ENCODE assay signal across 7 mouse cellular contexts in genomic region chr9:53705992-53706696, GRCm38 (mm10). TPM values are rescaled to one million over a fixed set of nuclear protein-coding genes. Genes with fewer than 3 reads are reported as not detected.
DNase-seq lines count a peak whose midpoint lies in the region; ATAC-seq and TF ChIP-seq lines count a peak whose summit lies in the region.

TSS of gene Rab39 (minus strand) at chr9:53706232.

- H3K9ac ChIP-seq in embryonic facial prominence, embryonic 11.5 days (replicated peaks; ENCODE audit: low read length): peak within 1 kb of the TSS; percentile 47
- no peak within 1 kb of the TSS for H3K9ac ChIP-seq in limb, embryonic 11.5 days (ENCODE audit: low read length)
- H3K9ac ChIP-seq in midbrain, embryonic 13.5 days (replicated peaks): peak within 1 kb of the TSS; percentile 73

- H3K4me2 ChIP-seq in embryonic facial prominence, embryonic 11.5 days (ENCODE audit: low read depth, low read length): peak within 1 kb of the TSS; percentile 89
- peak within 1 kb of the TSS; percentile 91 for H3K4me2 ChIP-seq in limb, embryonic 11.5 days (ENCODE audit: low read depth, severe bottlenecking)
- H3K4me2 ChIP-seq in midbrain, embryonic 13.5 days (replicated peaks): peak within 1 kb of the TSS; percentile 79

- peak within 1 kb of the TSS; percentile 52 for H3K4me3 ChIP-seq in embryonic facial prominence, embryonic 11.5 days (ENCODE audit: low read depth, low read length)
- peak within 1 kb of the TSS; percentile 40 for H3K4me3 ChIP-seq in limb, embryonic 11.5 days (ENCODE audit: low read depth, low read length)
- H3K4me3 ChIP-seq in midbrain, embryonic 13.5 days (replicated peaks): peak within 1 kb of the TSS; percentile 74
- H3K4me3 ChIP-seq in small intestine, adult 2 months (ENCODE audit: low read depth, low read length): peak within 1 kb of the TSS; percentile 69

- H3K27me3 ChIP-seq in embryonic facial prominence, embryonic 11.5 days (ENCODE audit: control insufficient read depth, insufficient read depth, low read length): no peaks in the 10 kb centered on the region
- H3K27me3 ChIP-seq in limb, embryonic 11.5 days (ENCODE audit: control insufficient read depth, insufficient read depth, low read length): no peaks in the 10 kb centered on the region
- H3K27me3 ChIP-seq in midbrain, embryonic 13.5 days: no peaks in the 10 kb centered on the region
- peaks cover 16% of the 10 kb centered on the region for H3K27me3 ChIP-seq in small intestine, adult 2 months (ENCODE audit: control insufficient read depth, insufficient read depth, low read length)

- TF ChIP-seq CTCF in small intestine, adult 2 months (IDR thresholded peaks at IDR 0.05; ENCODE audit: extremely low read depth, insufficient read length, insufficient replicate concordance, low read depth, low read length): no peak

- under 1% methylated on average over 48 of the region's 49 CpGs for WGBS in embryonic facial prominence, embryonic 11.5 days
- under 1% methylated on average over 47 of the region's 49 CpGs for WGBS in limb, embryonic 11.5 days
- under 1% methylated on average over 47 of the region's 49 CpGs for WGBS in midbrain, embryonic 13.5 days
- 2% methylated on average over 47 of the region's 49 CpGs for WGBS in small intestine, adult 2 months

- H3K9me3 ChIP-seq in embryonic facial prominence, embryonic 11.5 days (replicated peaks; ENCODE audit: control insufficient read depth, low read length): no peaks in the 10 kb centered on the region
- no peaks in the 10 kb centered on the region for H3K9me3 ChIP-seq in limb, embryonic 11.5 days (ENCODE audit: control insufficient read depth, low read length)
- H3K9me3 ChIP-seq in midbrain, embryonic 13.5 days: no peaks in the 10 kb centered on the region

- no peaks in the 10 kb centered on the region for H3K36me3 ChIP-seq in embryonic facial prominence, embryonic 11.5 days (replicated peaks; ENCODE audit: control insufficient read depth, insufficient read depth, low read depth, low read length)
- no peaks in the 10 kb centered on the region for H3K36me3 ChIP-seq in limb, embryonic 11.5 days (ENCODE audit: control insufficient read depth, insufficient read depth, low read length)
- no peaks in the 10 kb centered on the region for H3K36me3 ChIP-seq in midbrain, embryonic 13.5 days
- H3K36me3 ChIP-seq in small intestine, adult 2 months (ENCODE audit: control insufficient read depth, insufficient read depth, low read length): no peaks in the 10 kb centered on the region

- ATAC-seq in embryonic facial prominence, embryonic 11.5 days (replicated peaks; ENCODE audit: insufficient number of reproducible peaks, low FRiP score, low TSS enrichment, low read depth): peak; percentile 96
- peak; percentile 91 for ATAC-seq in limb, embryonic 11.5 days (ENCODE audit: insufficient number of reproducible peaks, low FRiP score, low TSS enrichment, low read depth)
- peak; percentile 96 for ATAC-seq in midbrain, embryonic 13.5 days

- H3K27ac ChIP-seq in embryonic facial prominence, embryonic 11.5 days (replicated peaks; ENCODE audit: low read depth, low read length): no peak within 1 kb of the TSS
- no peak within 1 kb of the TSS for H3K27ac ChIP-seq in limb, embryonic 11.5 days (replicated peaks; ENCODE audit: low read depth, low read length)
- H3K27ac ChIP-seq in midbrain, embryonic 13.5 days: peak within 1 kb of the TSS; percentile 64; the same call in 1 of the 2 replicates
- peak within 1 kb of the TSS; percentile 41 for H3K27ac ChIP-seq in small intestine, adult 2 months (ENCODE audit: insufficient read depth, low read depth, low read length)

- H3K4me1 ChIP-seq in embryonic facial prominence, embryonic 11.5 days (ENCODE audit: control insufficient read depth, insufficient read depth, low read length): no peaks in the 10 kb centered on the region; the same call in 1 of the 2 replicates
- H3K4me1 ChIP-seq in limb, embryonic 11.5 days (ENCODE audit: control insufficient read depth, insufficient read depth, low read length): no peaks in the 10 kb centered on the region
- H3K4me1 ChIP-seq in midbrain, embryonic 13.5 days (replicated peaks): peaks cover 10% of the 10 kb centered on the region
- H3K4me1 ChIP-seq in small intestine, adult 2 months (ENCODE audit: control insufficient read depth, insufficient read depth, insufficient read length, low read length): peaks cover 11% of the 10 kb centered on the region

- DNase-seq in adrenal gland, postnatal 25 days: peak; percentile 76
- peak; percentile 94 for DNase-seq in embryonic facial prominence, embryonic 11.5 days (ENCODE audit: low spot score)
- peak; percentile 98 for DNase-seq in heart, adult 11 months
- DNase-seq in kidney, adult 18-20 months: peak; percentile 56
- DNase-seq in limb, embryonic 11.5 days (ENCODE audit: low spot score): peak; percentile 97

- TF ChIP-seq POLR2A in small intestine, adult 2 months (IDR thresholded peaks at IDR 0.05; ENCODE audit: low read depth, low read length): no peak

RNA-seq across cellular contexts. Expression of gene Rab39, which starts in this region (rescaled TPM):
- 0.64 and 1.00 TPM in 2 replicates for total RNA-seq in adrenal gland, postnatal 25 days (2021)
- 1.7 TPM in 2 replicates for polyA plus RNA-seq in embryonic facial prominence, embryonic 11.5 days (2014; fragmentation: Nextera tagmentation; extraction: Ambion mirVana)
- polyA plus RNA-seq in limb, embryonic 11.5 days (2014; fragmentation: Nextera tagmentation; extraction: Ambion mirVana): 0.57 and 0.59 TPM in 2 replicates
- polyA plus RNA-seq in midbrain, embryonic 13.5 days (2015; fragmentation: Nextera tagmentation; extraction: Ambion mirVana): 3.2 and 3.6 TPM in 2 replicates
- 0.05 TPM in 1 of 2 replicates, not detected in the other for polyA plus RNA-seq in small intestine, adult 2 months (2012; rRNA removed)

Comparison
In these comparisons a context has a peak if more than half of its experiments do, and no peak if none do; other contexts are left out.
1. Peak in DNase-seq in adrenal gland, postnatal 25 days; RNA of the gene not detected or under 1 TPM.
2. Peak in DNase-seq, ATAC-seq, H3K4me3 ChIP-seq and H3K4me2 ChIP-seq in limb, embryonic 11.5 days; RNA of the gene not detected or under 1 TPM.
3. H3K27ac ChIP-seq: peak in midbrain, embryonic 13.5 days (single experiment) and small intestine, adult 2 months (single experiment); none in embryonic facial prominence, embryonic 11.5 days (single experiment) and limb, embryonic 11.5 days (single experiment).
4. Peak in every context shown above with its lines, with median percentiles within 50 percentile points of each other: DNase-seq, ATAC-seq, H3K4me2 ChIP-seq and H3K4me3 ChIP-seq.